Mouse (Mus musculus): ENCODE measurements around the gene Sh3pxd2b.

Gene Sh3pxd2b

DNA sequence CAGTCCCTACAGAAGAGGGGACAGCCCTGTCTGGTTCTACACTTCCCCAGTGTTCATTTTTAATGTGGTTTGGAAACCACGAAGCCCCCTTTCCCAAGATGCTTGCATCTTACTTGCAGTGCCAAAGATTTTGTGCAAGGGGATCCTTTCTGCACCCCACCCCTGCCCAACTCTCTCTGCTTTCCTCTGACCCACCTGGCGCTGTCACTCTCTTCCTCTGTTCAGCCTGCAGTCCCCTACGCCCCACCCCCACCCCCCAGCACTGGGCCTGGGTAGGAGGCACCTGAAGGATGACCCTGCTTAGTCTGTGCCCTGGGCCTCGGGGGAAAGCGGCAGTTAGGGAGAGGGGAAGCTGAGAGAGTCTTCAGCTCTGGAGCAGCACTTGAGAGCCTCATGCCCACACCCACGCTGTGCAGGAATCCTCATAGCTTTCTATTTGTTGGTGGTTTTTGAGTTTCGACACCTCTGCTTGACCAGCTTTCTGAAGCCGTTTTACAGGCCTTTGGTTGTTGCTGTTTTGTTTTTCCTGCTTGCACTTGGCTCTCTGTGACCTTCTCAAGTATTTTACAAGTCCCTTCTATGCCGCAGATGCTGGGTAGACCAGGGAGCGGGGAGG is 77.5 kb downstream of the Sh3pxd2b start:
- no peak for DNase-seq (ENCODE audit: low spot score in 2 of 2)

DNA sequence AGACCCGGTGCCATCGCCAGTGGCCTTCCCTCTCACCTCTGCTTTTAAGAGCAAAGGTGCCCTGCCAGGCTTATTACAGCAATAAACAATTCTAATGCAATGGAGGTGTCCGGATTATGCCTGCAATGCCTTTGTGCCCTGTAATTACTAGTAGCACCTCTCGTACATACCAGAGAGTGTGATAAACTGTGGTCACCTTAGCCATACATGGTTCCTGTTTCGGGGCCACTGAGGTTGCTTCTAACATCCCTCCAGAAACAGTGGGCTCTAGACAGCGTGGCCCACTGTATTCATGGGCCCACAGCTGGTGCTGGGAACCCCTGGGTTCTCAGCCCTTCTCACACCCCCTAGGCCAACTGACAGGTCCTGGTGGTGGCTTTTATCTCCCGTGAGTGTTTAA is 79.9 kb downstream of the Sh3pxd2b start:
- no peak for DNase-seq (ENCODE audit: low spot score in 2 of 2)

DNA sequence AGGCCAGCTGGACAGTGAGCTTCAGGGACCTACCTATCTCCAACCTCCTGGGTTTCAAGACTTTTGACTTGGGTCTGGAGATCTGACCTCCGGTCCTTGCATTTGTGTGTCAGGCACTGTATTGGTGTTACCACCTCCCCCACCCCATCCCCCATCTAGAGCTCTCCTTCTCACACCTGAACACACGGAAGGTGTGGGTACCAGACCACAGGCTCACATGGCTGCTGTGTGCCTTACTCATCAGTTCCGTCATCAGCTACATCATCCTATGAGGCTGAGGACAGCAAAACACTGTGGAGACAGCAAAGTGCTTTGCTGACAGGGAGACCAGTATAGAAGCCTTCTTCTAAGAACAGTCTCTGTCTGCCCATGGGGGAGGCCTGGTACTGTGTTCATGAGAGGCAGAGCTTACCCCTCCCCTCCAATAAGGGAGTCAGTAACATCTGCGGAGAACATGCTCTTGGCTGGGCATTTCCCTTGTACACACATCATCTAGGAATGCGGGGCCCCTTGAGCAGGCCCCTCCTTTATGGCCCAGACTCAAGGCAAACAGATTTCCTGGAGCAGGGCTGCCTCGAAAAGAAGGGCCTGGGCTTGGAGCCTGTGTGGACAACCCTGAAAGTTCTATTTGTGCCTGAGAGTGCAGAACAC is 87.9 kb downstream of the Sh3pxd2b start:
- peak in 1 of 2 experiments; percentile 47 for DNase-seq (ENCODE audit: low spot score in 2 of 2)

DNA sequence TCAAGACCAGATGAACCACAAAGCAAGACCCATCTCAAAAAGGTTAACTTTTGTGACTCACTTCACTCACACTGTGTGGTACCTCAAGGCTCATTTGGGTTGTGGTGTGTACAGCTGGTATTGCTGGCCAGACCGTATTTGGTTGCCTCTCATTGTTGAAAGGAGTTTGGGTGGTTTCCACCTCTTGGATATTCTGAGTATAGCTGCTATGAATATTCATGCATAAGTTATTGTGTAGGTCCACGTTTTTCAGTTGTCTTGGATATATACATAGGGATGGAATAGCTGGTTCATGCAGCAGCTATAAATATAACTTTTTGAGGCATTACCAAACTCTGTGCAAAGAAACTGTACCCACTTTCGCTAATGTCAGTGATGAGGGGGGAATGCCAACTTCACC is 95.0 kb downstream of the Sh3pxd2b start:
- no peak for DNase-seq (ENCODE audit: low spot score in 2 of 2)

DNA sequence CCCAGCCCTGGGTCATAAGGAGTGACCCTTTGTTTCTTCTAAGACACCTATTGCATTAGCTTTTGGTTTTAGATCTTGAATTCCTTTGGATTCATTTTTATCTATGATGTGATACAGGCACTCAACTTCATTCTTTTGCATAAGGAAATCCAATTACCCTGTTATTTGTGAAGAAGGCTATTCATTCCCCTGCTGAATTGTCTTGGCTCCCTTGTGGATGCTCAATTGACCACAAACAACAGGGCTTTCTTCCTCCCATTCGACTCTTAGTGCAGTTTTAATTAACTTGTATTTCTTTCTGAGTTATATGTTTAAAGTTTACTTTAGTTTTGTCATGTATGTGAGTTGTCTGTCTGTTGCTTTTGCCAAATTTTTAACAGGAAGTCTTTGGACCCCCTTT is 96.6 kb downstream of the Sh3pxd2b start:
- no peak for DNase-seq (ENCODE audit: low spot score in 2 of 2)

DNA sequence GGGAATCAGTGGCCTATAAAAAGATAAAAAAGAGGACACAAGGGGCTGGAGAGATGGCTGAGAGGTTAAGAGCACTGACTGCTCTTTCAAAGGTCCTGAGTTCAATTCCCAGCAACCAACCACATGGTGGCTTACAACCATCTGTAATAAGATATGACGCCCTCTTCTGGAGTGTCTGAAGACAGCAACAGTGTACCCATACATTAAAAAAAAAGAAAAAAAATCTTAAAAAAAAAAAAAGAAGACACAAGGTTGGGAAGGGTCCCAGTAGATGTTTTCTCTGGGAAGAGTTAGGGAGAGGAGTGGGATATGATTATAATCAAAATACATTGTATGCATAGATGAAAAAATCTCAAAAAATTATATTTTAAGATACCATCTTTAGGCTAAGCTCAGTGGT is 97.5 kb downstream of the Sh3pxd2b start:
- DNase-seq (ENCODE audit: low spot score in 2 of 2), result no peak

DNA sequence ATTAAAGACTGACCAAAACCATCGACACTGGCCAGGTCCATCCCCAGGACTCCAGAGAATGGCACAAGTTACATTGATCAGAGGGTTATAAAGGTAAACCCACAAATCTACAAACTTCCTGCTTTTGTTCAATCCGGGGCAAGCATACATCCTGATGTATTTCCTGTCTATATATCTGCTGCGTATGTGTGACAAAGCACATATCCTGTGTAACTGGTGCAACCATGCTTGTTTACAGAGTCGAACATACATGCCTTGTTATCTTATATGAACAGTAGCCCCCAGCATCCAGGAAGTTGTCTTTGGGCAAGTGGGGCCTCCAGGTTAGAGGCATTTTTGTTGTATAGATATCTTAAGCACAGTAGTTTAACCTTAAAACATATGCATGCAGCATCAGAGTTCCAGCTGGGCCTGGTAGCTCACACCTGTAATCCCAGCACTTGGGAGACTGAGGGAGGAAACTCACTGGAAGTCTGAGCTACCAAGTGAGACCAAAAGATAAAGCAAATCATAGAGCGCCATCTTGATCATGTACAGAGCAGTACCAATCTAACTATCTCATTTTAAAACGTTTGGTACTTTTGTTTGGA is 98.1 kb downstream of the Sh3pxd2b start:
- DNase-seq (ENCODE audit: low spot score in 2 of 2), result no peak

DNA sequence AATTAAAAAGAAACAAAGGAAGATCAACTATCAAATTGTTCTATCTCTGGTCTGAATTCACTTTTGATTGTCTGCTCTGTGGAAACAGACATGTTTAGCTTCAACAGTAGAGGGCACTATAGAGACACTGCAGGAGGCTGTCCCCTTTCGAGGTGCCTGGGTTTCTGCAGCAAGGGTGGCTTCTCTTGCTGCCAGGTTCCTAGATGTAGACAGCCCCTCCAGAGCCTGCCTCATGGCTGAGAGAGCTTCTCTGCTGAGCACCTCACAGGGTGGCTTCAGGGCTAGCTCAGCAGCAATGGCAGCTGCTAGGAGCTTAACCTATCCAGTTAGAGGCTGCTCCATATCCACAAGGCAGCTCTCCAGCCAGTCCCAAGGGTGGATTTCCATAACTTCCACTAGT is 102.6 kb downstream of the Sh3pxd2b start:
- DNase-seq (ENCODE audit: low spot score in 2 of 2), result peak; percentile 55 to 62

DNA sequence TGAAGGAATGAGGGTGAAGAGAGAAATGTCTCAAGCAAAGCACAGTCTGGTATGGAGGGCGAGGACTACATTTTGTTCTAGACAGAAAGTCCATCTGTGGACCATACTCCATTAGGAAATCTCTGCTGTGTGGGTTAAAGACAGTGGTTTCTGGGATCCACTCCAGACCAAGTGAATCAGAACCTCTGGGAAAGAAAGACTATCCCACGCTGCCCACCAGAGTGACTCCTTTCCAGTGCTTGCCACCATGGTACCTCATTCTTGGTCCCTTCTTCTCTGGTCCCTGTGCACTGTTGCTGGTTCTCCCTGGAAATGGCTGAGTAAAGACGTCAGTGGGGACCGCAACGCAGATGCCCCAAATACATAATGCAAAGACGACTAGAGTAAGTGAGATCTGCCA is 103.7 kb downstream of the Sh3pxd2b start:
- DNase-seq (ENCODE audit: low spot score in 2 of 2), result no peak

DNA sequence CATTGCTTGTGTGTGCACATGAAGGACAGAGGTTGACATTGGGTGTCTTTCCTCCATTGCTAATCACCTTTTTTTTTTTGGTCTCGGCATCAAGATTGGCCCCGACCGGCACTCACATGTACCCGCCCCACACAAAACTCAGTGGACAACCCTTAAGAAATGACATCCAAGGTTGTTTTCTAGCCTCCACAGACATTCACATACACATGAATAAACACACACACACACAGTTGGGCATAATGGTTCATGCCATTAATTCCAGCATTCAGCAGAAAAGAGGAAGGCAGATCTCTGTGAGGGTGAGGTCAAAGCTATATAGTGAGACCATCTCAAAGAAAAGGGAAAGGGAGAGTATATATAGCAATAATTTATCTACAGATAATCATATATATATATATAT is 105.1 kb downstream of the Sh3pxd2b start:
- no peak for DNase-seq (ENCODE audit: low spot score in 2 of 2)

DNA sequence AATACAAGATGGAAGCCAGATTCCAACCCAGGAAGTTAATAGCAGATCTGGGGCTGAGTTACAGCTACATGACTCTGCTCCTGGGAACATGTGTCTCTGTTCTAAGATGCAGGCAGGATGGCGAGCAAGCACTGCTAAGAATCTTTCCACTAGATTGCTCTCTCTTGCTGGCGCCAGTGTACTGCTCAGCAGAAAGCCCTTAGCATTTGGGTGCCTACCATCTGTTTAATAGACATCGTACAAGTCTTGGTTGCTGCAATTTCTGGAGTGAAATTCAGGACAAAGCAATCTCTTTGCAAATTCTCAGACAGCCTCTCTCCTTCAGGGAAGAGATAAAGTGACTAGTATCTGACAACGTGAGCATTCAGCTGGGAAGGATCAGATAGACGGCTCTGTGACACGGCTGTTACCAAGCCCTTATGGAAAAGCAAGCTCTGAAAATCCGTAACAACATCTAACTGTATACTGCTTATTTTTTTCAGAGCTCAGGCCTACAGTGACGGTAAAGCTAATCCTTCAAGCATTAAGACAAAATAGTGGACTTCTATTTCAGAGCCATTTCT is 105.8 kb downstream of the Sh3pxd2b start:
- peak; percentile 50 to 72 for DNase-seq (ENCODE audit: low spot score in 2 of 2)

DNA sequence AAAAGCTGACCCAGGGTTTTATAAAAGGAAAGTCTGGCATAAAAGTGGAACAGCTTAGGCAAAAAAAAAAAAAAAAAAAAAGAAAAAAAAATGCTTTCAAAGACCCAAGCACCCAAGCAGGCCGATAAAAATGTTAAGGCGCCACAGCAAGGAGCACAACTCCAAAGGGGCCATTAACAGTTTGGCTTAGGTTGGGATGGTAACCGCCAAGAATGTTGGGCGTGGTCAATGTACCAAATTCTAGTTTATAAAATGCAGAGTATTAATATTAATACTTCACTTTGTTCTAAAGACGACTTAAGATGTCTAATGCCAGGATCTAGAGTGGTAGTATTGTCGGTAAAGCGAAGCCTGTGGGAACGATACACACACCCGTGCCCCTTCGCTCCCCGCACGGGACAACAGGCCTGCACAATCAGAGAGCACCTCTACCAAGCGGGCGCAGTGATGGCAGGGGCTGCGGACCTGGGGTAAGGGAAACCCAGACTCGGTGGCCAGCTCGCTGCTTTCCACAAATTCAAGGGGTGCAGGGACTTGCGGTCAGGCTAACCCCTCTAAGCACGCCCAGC is 106.7 kb downstream of the Sh3pxd2b start:
- DNase-seq (ENCODE audit: low spot score in 2 of 2), result no peak

DNA sequence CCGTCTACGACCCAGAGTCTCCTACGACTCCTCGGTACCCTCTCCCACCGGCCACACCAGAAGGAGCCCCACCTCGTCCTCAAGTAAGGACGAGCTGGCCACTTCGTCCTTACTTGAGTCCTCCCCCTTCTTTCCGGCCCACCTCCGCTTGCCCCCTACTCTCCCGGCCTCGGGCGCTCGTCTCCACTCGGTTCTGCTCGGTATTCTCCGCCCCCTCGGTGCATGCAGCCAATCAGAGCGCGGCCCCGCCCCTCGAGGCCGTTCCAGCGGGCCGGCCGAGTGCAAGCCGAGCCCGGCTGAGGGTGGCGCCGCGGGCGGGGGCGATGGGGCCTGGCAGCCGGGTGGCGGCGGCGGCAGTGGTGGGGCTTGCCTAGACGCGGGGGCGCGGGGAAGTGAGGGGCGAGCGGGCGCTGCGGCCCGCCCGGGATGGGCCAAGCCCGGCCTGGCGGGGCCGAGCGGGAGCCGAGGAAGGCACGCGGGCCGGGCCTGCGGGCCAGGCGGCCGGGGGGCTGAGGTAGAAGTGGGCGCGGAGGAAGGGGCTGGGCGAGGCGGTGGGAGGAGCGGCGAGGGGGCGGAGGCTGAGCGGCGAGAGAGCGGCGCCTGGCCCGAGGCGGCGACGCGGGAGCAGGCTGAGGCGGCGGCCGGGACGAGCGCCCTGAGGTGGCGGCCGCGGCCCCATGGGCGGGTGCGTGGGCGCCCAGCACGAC is 107.3 kb downstream of the Sh3pxd2b start, which contains the start of gene Ubtd2:
Gene Ubtd2, plus strand, starts transcription at position 571 of the 707 bp plus-strand sequence.
- peak; percentile 98 for DNase-seq (ENCODE audit: low spot score in 2 of 2)

DNA sequence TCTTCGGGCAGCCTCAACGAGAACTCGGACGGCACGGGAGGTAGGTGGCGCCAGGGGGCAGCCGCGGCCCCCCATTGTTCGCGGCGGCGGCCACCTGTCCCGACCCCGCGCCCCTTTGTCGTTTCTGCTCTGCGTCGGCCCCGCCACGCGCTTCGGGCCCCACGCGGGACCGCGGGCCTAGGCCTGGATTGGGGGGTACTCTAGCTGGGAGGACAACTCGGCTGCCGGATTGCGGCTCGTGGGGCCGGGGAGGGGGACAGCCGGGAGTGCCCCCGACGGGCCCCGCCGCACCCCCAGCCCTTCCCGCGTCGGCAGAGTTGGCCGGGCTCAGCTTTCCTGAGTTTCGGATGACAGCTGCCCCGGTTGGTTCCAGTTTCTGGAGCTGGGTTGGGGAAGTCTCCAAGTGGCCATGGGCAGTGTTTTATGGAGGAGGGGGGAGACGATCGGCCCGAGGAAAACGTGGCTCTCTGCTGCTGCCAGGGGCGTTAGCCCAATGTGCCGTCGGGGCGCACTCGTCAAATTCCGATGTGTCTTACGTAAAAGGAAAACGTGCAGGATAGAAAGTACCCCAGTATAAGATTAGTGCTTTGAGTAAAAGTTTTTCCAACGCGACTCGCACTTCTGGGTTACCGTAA is 108.0 kb downstream of the Sh3pxd2b start:
- DNase-seq (ENCODE audit: low spot score in 2 of 2), result peak; percentile 47 to 53

DNA sequence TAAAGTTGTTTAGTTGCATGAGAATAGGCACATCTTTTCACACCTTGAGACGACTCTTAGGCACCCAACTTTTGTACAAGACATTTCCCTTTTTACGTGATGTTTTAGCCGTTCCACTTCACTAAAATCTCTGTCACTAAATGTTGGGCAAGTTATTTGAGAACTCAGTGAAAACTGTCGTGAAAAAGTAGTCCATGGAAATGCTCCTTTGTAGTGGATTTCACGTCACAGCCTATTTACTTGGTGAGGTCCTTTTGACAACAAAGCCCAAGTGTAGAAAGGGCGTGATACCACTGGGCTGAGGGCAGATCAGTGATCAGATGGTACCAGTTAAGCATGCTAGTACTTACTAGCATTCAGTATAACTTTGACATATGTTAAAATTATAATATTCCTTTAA is 108.7 kb downstream of the Sh3pxd2b start:
- no peak for DNase-seq (ENCODE audit: low spot score in 2 of 2)

DNA sequence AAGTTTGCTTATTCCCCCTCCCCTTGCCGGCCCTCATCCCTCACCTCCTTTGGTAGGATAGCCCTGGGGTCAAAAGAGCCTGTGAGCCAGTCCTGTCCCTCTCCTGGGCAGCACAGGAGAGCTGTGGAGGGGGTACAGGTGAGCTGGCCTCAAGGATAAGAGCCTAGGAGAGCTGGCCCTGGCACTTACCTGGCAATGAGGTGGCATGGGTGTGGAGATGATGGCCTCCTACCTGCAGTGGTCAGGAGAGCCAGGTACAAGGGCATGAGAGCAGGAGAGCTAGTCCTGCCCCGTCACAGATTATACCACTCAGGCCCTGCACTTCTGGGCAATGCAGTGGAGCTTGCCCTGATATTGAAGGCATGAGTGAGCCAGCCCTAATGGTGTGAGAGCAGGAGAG is 116.7 kb downstream of the Sh3pxd2b start:
- DNase-seq (ENCODE audit: low spot score in 2 of 2), result no peak

DNA sequence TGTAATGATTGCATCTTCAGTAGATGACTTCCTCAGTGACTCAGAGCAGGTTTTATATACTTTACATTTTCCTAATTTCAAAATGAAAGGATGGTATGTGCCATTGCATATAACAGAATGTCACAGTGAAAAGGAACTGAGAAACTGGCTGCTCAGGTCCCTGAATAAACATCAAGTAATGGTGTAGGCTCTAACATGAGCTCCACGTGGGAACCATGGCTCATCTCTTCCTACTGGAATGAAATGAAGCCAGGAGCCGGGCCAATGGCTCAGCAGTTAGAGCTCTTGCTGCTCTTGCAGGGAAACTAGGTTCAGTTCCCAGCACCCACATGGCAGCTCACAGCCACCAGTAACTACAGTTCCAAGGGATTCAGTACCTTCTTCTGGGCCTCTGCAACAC is 124.3 kb downstream of the Sh3pxd2b start:
- DNase-seq (ENCODE audit: low spot score in 2 of 2), result no peak

DNA sequence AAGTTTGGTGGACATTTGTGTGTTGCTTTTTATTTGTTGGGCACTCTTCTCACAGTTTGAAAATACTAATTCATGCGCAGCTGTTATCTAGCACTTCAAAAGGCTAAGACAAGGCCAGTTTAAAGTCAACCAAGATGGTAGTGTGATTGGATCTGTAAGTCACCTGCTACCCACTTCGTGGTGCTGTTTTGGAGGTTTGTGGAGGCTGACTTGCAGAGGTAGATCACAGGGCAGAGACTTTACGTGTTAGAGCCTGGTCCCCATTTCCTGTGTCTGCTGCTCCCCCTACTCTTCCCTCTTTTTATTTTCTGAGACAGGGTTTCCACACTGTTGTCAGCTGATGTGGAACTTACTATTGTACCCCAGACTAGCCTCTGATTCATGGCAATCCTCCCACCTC is 127.1 kb downstream of the Sh3pxd2b start:
- no peak for DNase-seq (ENCODE audit: low spot score in 2 of 2)

DNA sequence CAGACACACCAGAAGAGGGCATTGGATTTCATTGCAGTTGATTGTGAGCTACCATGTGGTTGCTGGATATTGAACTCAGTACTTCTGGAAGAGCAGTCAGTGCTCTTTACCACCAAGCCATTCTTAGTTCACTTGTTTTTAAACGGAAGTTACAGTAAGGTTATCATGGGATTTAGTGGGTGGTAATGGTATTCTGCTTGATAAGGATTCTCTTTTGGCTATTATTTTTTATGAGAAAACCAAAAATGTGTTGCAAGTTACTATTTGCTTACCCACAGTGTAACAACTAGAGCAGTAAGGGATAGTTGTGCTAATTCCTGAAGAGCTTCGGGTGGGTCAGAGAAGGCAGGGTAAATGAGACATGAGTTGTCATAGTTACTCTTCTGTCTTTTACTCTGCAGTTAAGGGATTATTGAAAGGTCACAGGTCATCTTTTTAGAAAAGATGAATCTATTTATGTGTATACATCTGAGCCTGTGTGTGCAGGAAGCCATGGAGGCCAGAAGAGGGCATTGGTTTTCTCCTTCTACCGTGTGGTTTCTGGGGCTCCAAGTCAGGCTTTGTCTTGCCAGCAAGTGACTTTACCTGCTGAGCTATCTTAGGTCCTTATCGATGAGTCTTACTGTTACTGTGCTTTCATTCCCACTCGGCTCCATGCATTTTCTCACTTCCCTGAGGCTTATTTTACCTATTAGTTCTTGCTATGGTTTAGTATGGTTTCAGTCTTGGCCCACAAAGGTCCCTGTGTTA is 128.0 kb downstream of the Sh3pxd2b start:
- DNase-seq (ENCODE audit: low spot score in 2 of 2), result no peak

Data from right cerebral cortex, postnatal 10 days (tissue).